Mouse (Mus musculus) thymus, adult 2 months (tissue): Measurements from ENCODE around the gene Rpl12. TPM values are rescaled to one million over a fixed set of nuclear protein-coding genes. Genes with fewer than 3 reads are reported as not detected.
"Not testable (repeated sequence)": the region's sequence is repeated elsewhere in the genome, so short reads cannot be mapped to it uniquely, and the experiment has no call there.

Experiments used
- DNase-seq: peaks from one replicate; pipeline ENCODE4 v3.0.0; 2021
- H3K27ac ChIP-seq: fragments of 200-500 bp; 2 replicates; pipeline ENCODE4 v1.5.1; 2012; ENCODE audit warnings: low read length, control low read depth; ENCODE audit not compliant: control insufficient read depth, insufficient read depth
- H3K27me3 ChIP-seq: fragments of 200-500 bp; 2 replicates; pipeline ENCODE4 v1.6.1; 2012; ENCODE audit warnings: mild to moderate bottlenecking, low read length, moderate library complexity, mixed read lengths; ENCODE audit not compliant: control insufficient read depth, insufficient read depth
- H3K36me3 ChIP-seq: fragments of 200-500 bp; 2 replicates; pipeline ENCODE4 v1.6.1; 2012; ENCODE audit warnings: mild to moderate bottlenecking, low read length, moderate library complexity; ENCODE audit not compliant: control insufficient read depth, insufficient read depth
- H3K4me1 ChIP-seq: fragments of 200-500 bp; replicated peaks from 2 replicates; pipeline ENCODE4 v1.6.1; 2012; ENCODE audit warnings: low read length; ENCODE audit not compliant: control insufficient read depth, insufficient read depth
- H3K4me3 ChIP-seq: fragments of 200-500 bp; 2 replicates; pipeline ENCODE4 v1.5.1; 2012; ENCODE audit warnings: mild to moderate bottlenecking, low read length, control low read depth, moderate library complexity; ENCODE audit not compliant: control insufficient read depth, insufficient read depth
- CTCF ChIP-seq: fragments of 200-500 bp; IDR thresholded peaks from 2 replicates; pipeline ENCODE4 v1.5.1; 2012; ENCODE audit warnings: mild to moderate bottlenecking, control low read depth, low read length, moderate library complexity, borderline replicate concordance; ENCODE audit not compliant: control insufficient read depth, poor library complexity, insufficient read depth; ENCODE audit errors: extremely low read depth
- POLR2A ChIP-seq: fragments of 200-500 bp; IDR thresholded peaks from 2 replicates; pipeline ENCODE4 v1.6.1; 2012; ENCODE audit warnings: mild to moderate bottlenecking, low read length, control low read depth, moderate library complexity; ENCODE audit not compliant: control insufficient read depth, poor library complexity, insufficient read depth; ENCODE audit errors: extremely low read depth
- WGBS: fragments of 180-500 bp; shearing (Covaris S2); methylation state at CpG from one replicate; pipeline ENCODE4 v1.1.7; 2018; 5-methylcytosine and 5-hydroxymethylcytosine counted together
- polyA plus RNA-seq: library from polyadenylated mRNA; depleted of rRNA; stranded (reverse); fragments of >200 nt; gene quantifications from 2 replicates; pipeline ENCODE4 v1.2.3, GENCODE M21; 2012; rRNA removed

Rpl12 gene
- polyA plus RNA-seq, 1 experiment = 552 TPM

DNA sequence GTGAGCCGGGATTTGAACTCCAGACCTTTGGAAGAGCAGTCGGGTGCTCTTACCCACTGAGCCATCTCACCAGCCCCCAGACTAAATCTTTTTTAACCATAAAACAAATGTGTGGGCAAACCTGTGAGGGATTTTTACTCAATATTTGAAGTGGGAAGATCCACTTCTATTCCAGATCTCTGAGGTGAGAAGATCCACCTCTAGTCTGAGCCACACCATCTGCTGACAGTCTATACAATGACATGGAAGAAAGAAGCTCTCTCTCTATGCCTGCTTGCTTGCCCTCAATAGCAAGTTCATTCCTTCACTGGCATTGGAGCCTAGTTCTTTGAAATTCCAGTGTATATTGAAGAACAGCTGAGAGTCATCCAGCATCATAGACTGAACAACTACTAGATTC is 38.4 kb downstream of the Rpl12 start:
- TF ChIP-seq CTCF (no peak), POLR2A (no peak)
- WGBS = 96% methylated on average over 2 of the region's 2 CpGs
- Histone ChIP-seq H3K27me3 (no peaks in the 10 kb centered on the region), H3K36me3 (no peaks in the 10 kb centered on the region), H3K4me1 (no peaks in the 10 kb centered on the region), H3K4me3 (no peak overlapping the region), H3K27ac (no peak overlapping the region)
- DNase-seq = no peak

- Histone ChIP-seq H3K27me3 (no peaks in the 10 kb centered on the region), H3K4me3 (no peak overlapping the region), H3K27ac (no peak overlapping the region), H3K36me3 (no peaks in the 10 kb centered on the region), H3K4me1 (no peaks in the 10 kb centered on the region)
- WGBS = 92% methylated on average over 7 of the region's 7 CpGs
- TF ChIP-seq CTCF = no peak
- TF ChIP-seq POLR2A = no peak
- no peak for DNase-seq
Measured at GRCm38 (mm10) chr2:33002144-33002543, 40.8 kb downstream of the Rpl12 start.

GRCm38 (mm10) chr2:33005041-33005440 is 43.7 kb downstream of the Rpl12 start:
- Histone ChIP-seq H3K36me3 (no peaks in the 10 kb centered on the region), H3K4me1 (no peaks in the 10 kb centered on the region), H3K4me3 (no peak overlapping the region), H3K27ac (no peak overlapping the region), H3K27me3 (no peaks in the 10 kb centered on the region)
- DNase-seq = no peak
- 58% methylated on average over 5 of the region's 5 CpGs for WGBS
- no peak for TF ChIP-seq CTCF
- TF ChIP-seq POLR2A = no peak

DNA sequence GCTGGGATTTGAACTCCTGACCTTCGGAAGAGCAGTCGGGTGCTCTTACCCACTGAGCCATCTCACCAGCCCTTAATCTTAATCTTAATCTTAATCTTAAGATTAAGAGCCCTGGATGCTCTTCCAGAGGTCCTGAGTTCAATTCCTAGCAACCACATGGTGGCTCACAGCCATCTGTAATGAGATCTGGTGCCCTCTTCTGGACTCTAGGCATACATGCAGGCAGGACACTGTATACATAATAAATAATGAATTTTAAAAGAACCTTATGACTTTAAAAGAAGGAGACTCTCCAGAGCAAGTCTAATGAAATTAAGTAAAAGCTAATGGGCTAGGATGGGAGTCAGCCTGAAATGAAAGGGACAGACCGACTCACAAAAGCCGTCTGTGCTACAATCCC is 47.7 kb downstream of the Rpl12 start:
- WGBS = 93% methylated on average over 4 of the region's 4 CpGs
- not testable (repeated sequence) for H3K27ac ChIP-seq

GRCm38 (mm10) chr2:33014877-33015276 is 53.5 kb downstream of the Rpl12 start:
- Histone ChIP-seq H3K36me3 (no peaks in the 10 kb centered on the region), H3K4me3 (no peak overlapping the region), H3K27me3 (no peaks in the 10 kb centered on the region), H3K27ac (no peak overlapping the region), H3K4me1 (no peaks in the 10 kb centered on the region)
- no peak for DNase-seq
- 90% methylated on average over 5 of the region's 5 CpGs for WGBS
- no peak for TF ChIP-seq POLR2A
- no peak for TF ChIP-seq CTCF

More for the DNA sequence above, 47.7 kb downstream of the Rpl12 start:
- not testable (repeated sequence) for H3K36me3 ChIP-seq, H3K4me1 ChIP-seq, DNase-seq, H3K4me3 ChIP-seq, H3K27me3 ChIP-seq

Other genes with a start within 250 kb of the Rpl12 start
- gene Cdk9, start 248.5 kb upstream of the Rpl12 start, polyA plus RNA-seq = 220 and 239 TPM in 2 replicates
- gene Sh2d3c, start 240.5 kb upstream of the Rpl12 start, polyA plus RNA-seq = 104 and 106 TPM in 2 replicates
- gene 6330409D20Rik, start 220.5 kb upstream of the Rpl12 start, polyA plus RNA-seq = 0.20 and 0.27 TPM in 2 replicates
- 169 and 171 TPM in 2 replicates for gene Tor2a, start 204.3 kb upstream of the Rpl12 start, polyA plus RNA-seq
- gene Ttc16, start 185.9 kb upstream of the Rpl12 start, polyA plus RNA-seq = 1.9 and 2.3 TPM in 2 replicates
- 36.5 and 43.4 TPM in 2 replicates for gene Ptrh1, start 185.8 kb upstream of the Rpl12 start, polyA plus RNA-seq
- 0.11 and 0.27 TPM in 2 replicates for gene Cfap157, start 177.1 kb upstream of the Rpl12 start, polyA plus RNA-seq
- gene Stxbp1, start 114.3 kb upstream of the Rpl12 start, polyA plus RNA-seq = 6.6 and 8.3 TPM in 2 replicates
- gene Fam129b, start 85.4 kb upstream of the Rpl12 start, polyA plus RNA-seq = 20.8 and 22.9 TPM in 2 replicates
- gene Lrsam1, start 55 bp downstream of the Rpl12 start, polyA plus RNA-seq = 13.7 and 15.3 TPM in 2 replicates
- 29.8 and 32.6 TPM in 2 replicates for gene Slc2a8, start 20.5 kb downstream of the Rpl12 start, polyA plus RNA-seq
- gene Garnl3, start 170.1 kb downstream of the Rpl12 start, polyA plus RNA-seq = 0.96 and 1.2 TPM in 2 replicates